Mouse (Mus musculus) Patski (cell line): ENCODE results near the gene Brix1. TPM values are rescaled to one million over a fixed set of nuclear protein-coding genes. Genes with fewer than 3 reads are reported as not detected.
"Not testable (repeated sequence)": the region's sequence is repeated elsewhere in the genome, so short reads cannot be mapped to it uniquely, and the experiment has no call there.

Source experiments
- ATAC-seq: fragments of 100-300 bp; one replicate; pipeline ENCODE4 v1.8.0; 2021
- CTCF ChIA-PET: fragments of 350-600 bp; sonication (Branson Sonifier 250); formaldehyde crosslinking; loops from one replicate; lab custom pipeline; 2022; ENCODE audit warnings: inconsistent platforms; lab: Charles Lee
- POLR2A ChIA-PET: fragments of 350-600 bp; sonication (Branson Sonifier 250); formaldehyde crosslinking; loops from one replicate; lab custom pipeline; 2022; ENCODE audit warnings: antibody characterized with exemption, inconsistent platforms; lab: Charles Lee
- DNase-seq: peaks from one replicate; pipeline ENCODE4 v3.0.0-alpha.2; 2011; ENCODE audit warnings: low read depth, low spot score
- H3K27me3 ChIP-seq: fragments of 371-371 bp; one replicate; pipeline ENCODE4 v1.5.1; 2021
- CTCF ChIP-seq: fragments of 100-300 bp; IDR thresholded peaks from one replicate; pipeline ENCODE4 v1.5.1; 2021
- in situ Hi-C: fragments of 300-500 bp; cut with MboI; formaldehyde crosslinking; loops from 3 replicates; pipeline ENCODE4 v1.11.1; 2018; ENCODE audit warnings: low pct_unique_long_range_greater_than_20kb, mixed read lengths
- polyA plus RNA-seq: library from polyadenylated mRNA; unstranded; gene quantifications from one replicate; pipeline ENCODE4 v1.2.3, GENCODE M21; 2021

Gene Brix1
- polyA plus RNA-seq = 41.2 TPM

- CTCF ChIA-PET = interaction anchor here (0.9 to 1.3 kb wide), 2 partner anchors 20 to 412 kb away, joined by 3 read pairs; no protein-coding TSS in a partner anchor
- H3K27me3 ChIP-seq = no peaks in the 10 kb centered on the region
- in situ Hi-C loops = loop anchor here (5.0 to 10.0 kb wide), 2 partner anchors 232 to 909 kb away; partner anchors contain the start of gene Tars
- TF ChIP-seq CTCF = no peak
- peak; percentile 87 for ATAC-seq
- POLR2A ChIA-PET = interaction anchor here (1.8 kb wide), 1 partner anchor 15 kb away, joined by 7 read pairs; the partner anchor contains the start of gene Dnajc21
- peak; percentile 72 for DNase-seq
Measured at GRCm38 (mm10) chr15:10485484-10486364, at the start of gene Brix1, which contains the start of gene Rad1. Gene Brix1, minus strand, starts transcription at chr15:10485947. Gene Rad1, plus strand, starts transcription at chr15:10486018.

- in situ Hi-C loops = no loop called here
- H3K27me3 ChIP-seq = no peaks in the 10 kb centered on the region
- POLR2A ChIA-PET = no interaction called here
- ATAC-seq (no peak), DNase-seq (no peak)
- CTCF ChIA-PET = interaction anchor here (0.6 kb wide), 1 partner anchor 64 kb away, joined by 3 read pairs; the partner anchor contains the start of gene Dnajc21
- peak; percentile 15 for TF ChIP-seq CTCF
Measured at GRCm38 (mm10) chr15:10534591-10534990, 48.8 kb upstream of the Brix1 start.

- H3K27me3 ChIP-seq, POLR2A ChIA-PET, in situ Hi-C loops, DNase-seq, ATAC-seq: not testable (repeated sequence)
- CTCF ChIA-PET = interaction anchor here (1.2 to 1.3 kb wide), 2 partner anchors 17 to 20 kb away, joined by 3 to 4 read pairs; no protein-coding TSS in a partner anchor
Measured at GRCm38 (mm10) chr15:10533361-10533760, 47.6 kb upstream of the Brix1 start.

GRCm38 (mm10) chr15:10531352-10531751 lies 45.6 kb upstream of the Brix1 start:
- ChIA-PET POLR2A (no interaction called here), CTCF (no interaction called here)
- ATAC-seq (no peak), DNase-seq (no peak)
- in situ Hi-C loops = no loop called here
- no peak for TF ChIP-seq CTCF
- H3K27me3 ChIP-seq = no peaks in the 10 kb centered on the region

- ChIA-PET CTCF (no interaction called here), POLR2A (no interaction called here)
- no peak for DNase-seq
- in situ Hi-C loops = no loop called here
- no peak for ATAC-seq
- TF ChIP-seq CTCF = no peak
- no peaks in the 10 kb centered on the region for H3K27me3 ChIP-seq
Measured at GRCm38 (mm10) chr15:10525896-10526295, 40.1 kb upstream of the Brix1 start.

- in situ Hi-C loops = no loop called here
- ChIA-PET POLR2A (no interaction called here), CTCF (interaction anchor here (1.4 kb wide), 1 partner anchor 14 kb away, joined by 4 read pairs; no protein-coding TSS in a partner anchor)
- peak; percentile 19 for TF ChIP-seq CTCF
- ATAC-seq (peak; percentile 71), DNase-seq (no peak)
- peaks cover 11% of the 10 kb centered on the region for H3K27me3 ChIP-seq
Measured at GRCm38 (mm10) chr15:10515166-10515565, 29.4 kb upstream of the Brix1 start.

- ChIA-PET POLR2A (no interaction called here), CTCF (interaction anchor here (1.3 kb wide), 1 partner anchor 21 kb away, joined by 3 read pairs; the partner anchor contains the start of genes Brix1 and Rad1)
- ATAC-seq = no peak
- H3K27me3 ChIP-seq = peaks cover 2% of the 10 kb centered on the region
- TF ChIP-seq CTCF = no peak
- in situ Hi-C loops = loop anchor here (10.0 kb wide), 1 partner anchor 69 kb away; no protein-coding TSS in a partner anchor
- no peak for DNase-seq
Measured at GRCm38 (mm10) chr15:10506099-10506498, 20.4 kb upstream of the Brix1 start.

- peak; percentile 67 for ATAC-seq
- H3K27me3 ChIP-seq = no peaks in the 10 kb centered on the region
- no peak for DNase-seq
- peak; percentile 94 for TF ChIP-seq CTCF
- in situ Hi-C loops = loop anchor here (10.0 kb wide), 1 partner anchor 74 kb away; no protein-coding TSS in a partner anchor
- ChIA-PET CTCF (interaction anchor here (0.9 to 4.5 kb wide), 21 partner anchors 9 to 495 kb away, joined by 3 to 31 read pairs (median 4); partner anchors contain the start of gene Amacr), POLR2A (no interaction called here)
Measured at GRCm38 (mm10) chr15:10500838-10501719, 15.3 kb upstream of the Brix1 start.

- in situ Hi-C loops = loop anchor here (10.0 kb wide), 1 partner anchor 75 kb away; no protein-coding TSS in a partner anchor
- ChIA-PET CTCF (interaction anchor here (1.3 to 4.5 kb wide), 7 partner anchors 12 to 496 kb away, joined by 3 to 31 read pairs (median 4); partner anchors contain the start of gene Amacr), POLR2A (no interaction called here)
- no peak for TF ChIP-seq CTCF
- H3K27me3 ChIP-seq = no peaks in the 10 kb centered on the region
- DNase-seq (no peak), ATAC-seq (no peak)
Measured at GRCm38 (mm10) chr15:10500035-10500434, 14.3 kb upstream of the Brix1 start.
